Mouse (Mus musculus): ENCODE data around the gene Pfkfb3.
"Not testable (repeated sequence)": the region's sequence is repeated elsewhere in the genome, so short reads cannot be mapped to it uniquely, and the experiment has no call there.

The Pfkfb3 gene

DNA sequence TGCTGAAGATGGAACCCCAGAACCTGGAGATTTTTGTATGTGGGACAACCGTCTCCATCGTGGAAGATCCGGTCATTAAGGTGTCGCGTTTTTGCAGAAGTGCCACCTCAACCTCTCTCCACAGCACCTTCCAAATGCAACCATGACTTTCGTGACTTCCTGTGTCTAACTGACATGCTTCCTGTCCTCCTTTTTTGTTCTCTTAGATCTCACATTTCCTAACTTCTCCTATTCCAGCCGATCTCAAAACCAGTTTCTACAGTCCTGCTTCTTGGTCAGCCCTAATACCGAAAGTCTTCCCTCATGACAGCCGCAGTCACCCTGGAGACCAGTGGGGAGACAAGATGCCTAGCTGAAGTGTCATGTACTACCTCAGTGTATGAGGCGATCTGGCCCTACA lies 5.4 kb downstream of the Pfkfb3 start:
- no peak for DNase-seq (ENCODE audit: low spot score in 2 of 2)

DNA sequence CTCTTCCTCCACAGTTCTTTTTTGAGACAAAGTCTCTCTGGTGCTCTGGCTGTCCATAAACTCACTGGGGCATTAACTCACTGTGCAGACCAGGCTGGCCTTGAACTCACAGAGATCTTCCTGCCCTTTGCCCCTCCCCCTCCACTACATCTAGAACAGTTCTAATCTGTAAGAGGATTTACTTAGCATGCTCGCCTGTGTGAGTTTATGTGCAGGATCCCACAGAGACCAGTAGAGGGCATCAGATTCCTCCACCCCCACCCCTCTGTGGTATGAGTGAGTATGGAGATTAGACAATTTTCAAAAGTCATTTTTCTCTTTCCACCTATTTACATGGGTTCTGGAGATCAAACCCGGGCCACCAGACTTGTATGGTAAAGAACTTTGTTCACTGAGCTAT lies 6.3 kb downstream of the Pfkfb3 start:
- peak in 1 of 2 experiments; percentile 56 for DNase-seq (ENCODE audit: low spot score in 2 of 2)

DNA sequence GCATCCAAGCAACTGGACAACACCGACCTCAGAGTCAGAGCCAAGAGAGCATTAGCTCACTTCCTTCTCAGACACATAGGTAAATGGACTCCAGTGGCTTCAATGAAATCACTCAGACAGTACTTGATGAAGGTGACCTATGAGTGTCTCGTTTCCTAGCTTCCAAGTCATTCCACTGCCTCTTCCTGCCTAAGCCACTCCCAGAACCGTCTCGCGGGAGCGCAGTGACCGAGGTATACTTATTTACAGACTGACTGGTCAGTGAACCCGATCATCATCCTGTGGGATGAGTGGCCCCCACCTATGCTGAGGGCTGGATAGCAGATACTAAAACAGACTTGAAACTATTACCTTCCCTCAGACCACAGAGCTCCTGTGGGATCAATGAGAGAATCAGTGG lies 7.8 kb downstream of the Pfkfb3 start:
- no peak for DNase-seq (ENCODE audit: low spot score in 2 of 2)

DNA sequence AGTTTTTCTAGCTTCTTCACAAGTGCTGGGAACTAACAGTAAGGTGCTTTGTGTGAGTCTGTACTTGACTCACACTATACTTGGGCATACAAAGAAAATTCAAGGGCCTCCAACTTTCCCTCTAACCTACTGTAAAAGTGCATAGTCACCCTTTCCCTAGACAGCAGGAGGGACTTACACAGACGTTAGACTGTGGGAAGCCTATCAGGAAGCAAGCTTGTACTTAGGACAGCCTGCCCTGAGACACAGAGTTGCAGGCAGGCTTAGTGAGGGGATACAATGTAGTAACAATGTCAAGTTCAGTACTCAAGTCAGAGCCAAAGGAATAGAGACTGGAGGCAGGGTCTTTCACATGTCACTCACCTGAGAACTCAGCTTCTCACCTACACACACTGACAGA lies 8.5 kb downstream of the Pfkfb3 start:
- no peak for DNase-seq (ENCODE audit: low spot score in 2 of 2)

DNA sequence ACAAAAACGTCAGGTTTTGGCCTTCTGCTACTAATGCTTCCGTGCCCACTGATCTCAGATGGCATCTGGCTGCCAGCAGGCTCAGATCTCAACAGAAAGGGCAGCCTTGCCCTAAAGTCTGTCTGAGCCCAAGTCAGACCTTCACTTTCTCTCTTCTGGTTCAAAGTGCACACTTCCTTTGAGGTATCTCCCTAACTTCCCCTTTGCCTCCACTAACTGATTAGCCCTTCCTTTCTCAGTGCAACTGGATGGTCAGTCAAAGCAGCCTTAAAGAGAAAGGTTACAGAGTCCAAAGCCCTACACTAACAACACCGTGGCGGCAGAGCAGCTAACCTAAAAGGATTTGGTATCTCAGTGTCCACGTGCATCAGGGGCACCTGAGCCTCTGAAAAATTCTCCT lies 9.5 kb downstream of the Pfkfb3 start:
- no peak for DNase-seq (ENCODE audit: low spot score in 2 of 2)

DNA sequence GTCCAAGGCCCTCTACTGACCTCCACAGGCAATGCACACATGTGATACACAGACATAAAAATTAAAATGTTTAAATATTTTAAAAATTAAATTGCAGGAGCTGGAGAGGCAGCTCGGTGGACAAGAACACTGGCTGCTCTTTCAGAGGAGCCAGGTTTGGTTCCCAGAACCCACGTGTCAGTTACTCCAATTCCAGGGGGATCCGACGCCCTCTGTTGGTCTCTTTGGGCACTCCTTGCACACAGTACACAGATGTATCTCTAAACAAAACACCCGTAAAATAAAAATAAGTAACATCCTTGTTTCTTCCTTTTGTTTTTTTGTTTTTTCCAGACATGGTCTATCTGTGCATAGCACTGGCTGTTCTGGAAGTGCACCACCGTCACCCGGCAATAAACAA lies 10.7 kb downstream of the Pfkfb3 start:
- DNase-seq (ENCODE audit: low spot score in 2 of 2): no peak

DNA sequence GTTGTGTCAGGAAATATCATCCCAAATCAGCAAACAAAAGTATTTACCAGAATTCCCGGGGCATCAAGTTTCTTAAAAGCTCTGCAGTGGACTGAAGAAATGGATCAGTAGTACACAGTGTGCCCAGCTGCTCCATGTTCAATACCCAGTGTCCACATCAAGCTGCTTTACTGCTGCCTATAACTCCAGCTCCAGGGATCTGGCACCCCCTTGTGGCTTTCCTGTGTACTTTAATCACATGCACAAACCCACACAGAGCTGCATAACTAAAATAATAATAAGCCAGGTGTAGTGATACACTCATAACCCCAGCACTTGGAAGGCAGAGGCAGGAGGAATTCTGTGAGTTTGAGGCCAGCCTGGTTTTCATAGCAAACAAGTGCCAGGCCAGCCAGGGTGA lies 11.2 kb downstream of the Pfkfb3 start:
- peak; percentile 59 to 76 for DNase-seq (ENCODE audit: low spot score in 2 of 2)

DNA sequence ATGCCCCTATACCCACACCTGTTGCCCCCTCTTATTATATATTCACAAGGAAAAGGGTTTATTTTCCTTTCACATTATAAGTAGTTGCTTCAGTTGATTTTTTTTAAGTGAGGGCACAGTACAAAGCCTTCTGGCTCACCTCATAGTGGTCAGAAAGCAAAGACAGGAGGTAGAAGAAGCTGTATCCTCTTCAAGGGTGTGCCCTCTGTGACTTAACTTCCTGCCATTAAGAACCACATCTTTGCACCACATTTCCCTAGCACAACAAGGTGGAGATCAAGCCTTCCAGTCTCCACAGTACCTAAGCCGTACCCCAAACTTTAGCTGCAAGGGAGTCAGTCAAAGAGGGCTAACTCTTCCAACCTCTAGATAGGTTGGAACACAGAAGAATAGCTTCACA lies 11.8 kb downstream of the Pfkfb3 start:
- DNase-seq (ENCODE audit: low spot score in 2 of 2): no peak

DNA sequence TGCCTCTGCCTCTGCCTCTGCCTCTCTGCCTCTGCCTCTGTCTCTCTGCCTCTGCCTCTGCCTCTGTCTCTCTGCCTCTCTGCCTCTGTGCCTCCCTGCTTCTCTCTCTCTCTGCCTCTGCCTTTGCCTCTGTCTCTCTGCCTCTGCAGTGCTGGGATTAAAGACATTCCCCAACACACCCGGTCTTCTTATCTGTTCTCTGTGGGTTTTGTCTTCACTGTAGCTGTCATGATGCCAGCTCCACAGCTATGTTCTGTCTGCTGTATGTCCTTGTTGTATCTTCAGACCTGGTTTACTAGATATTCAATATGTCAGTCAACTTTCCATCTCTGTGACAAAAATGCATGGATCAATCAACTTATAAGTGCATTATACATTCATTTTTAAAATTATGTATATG lies 12.3 kb downstream of the Pfkfb3 start:
- DNase-seq (ENCODE audit: low spot score in 2 of 2): not testable (repeated sequence)

DNA sequence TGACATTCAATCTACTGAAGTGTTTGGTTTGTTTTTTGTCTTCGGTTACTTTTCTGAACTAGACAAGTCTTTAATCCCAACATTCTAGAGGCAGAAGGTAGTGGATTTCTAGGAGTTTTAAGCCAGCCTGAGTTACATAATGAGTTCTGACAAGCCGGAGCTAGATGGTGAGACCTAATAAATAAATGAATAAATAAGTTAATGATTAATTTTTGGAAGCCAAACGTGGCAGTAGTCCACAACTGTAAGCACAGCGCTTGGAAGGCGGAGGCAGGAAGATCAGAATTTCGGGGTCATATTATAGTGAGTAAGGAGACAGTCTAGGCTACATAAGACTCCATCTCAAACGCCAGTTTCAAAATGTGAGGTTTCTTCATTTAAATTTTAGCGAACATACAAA lies 17.9 kb downstream of the Pfkfb3 start:
- DNase-seq (ENCODE audit: low spot score in 2 of 2): no peak

DNA sequence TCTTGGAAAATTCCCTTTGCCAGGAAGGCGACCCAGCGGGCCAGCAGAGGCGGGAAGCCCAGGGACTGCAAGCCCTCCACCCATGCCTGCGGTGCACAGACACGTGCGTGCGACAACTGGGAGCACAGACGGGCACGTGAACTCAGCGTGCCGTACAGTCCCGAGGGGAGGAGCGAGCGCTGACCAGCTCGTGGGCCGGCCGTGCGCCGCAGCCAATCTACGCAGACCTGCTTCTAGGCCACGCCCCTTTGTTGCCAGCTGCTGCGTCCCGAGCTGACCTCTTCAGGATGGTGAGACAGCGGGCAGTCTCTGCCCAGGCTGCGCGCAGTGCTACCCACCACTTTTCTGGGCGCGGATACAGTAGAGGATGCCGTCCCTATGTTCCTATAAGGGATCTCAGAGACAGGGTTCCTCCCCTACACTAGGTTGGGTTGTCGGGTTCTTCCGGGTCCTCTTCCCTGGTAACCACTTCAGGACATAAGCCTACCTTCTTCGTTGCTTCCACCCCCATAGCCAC lies 18.4 kb downstream of the Pfkfb3 start:
- peak; percentile 82 to 84 for DNase-seq (ENCODE audit: low spot score in 2 of 2)

DNA sequence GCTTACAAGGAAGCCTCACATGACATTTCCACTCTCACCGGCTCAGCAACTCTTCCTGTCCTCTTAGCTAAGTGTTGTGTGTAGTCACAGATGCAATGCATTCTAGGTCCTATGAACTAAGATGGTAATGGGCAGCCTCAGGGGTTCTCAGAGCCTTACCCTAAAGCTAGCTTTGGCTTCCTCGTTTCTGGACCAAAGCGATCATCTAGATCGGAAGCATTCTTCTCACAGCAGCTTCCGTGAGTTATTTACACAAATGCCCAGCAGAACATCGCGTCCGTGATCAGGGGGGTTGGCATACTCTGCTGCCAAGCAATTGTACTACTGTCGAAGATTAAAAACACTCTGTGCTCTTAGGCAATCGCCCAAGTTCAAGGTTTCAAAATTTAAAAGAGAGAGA lies 19.1 kb downstream of the Pfkfb3 start:
- DNase-seq (ENCODE audit: low spot score in 2 of 2): no peak

DNA sequence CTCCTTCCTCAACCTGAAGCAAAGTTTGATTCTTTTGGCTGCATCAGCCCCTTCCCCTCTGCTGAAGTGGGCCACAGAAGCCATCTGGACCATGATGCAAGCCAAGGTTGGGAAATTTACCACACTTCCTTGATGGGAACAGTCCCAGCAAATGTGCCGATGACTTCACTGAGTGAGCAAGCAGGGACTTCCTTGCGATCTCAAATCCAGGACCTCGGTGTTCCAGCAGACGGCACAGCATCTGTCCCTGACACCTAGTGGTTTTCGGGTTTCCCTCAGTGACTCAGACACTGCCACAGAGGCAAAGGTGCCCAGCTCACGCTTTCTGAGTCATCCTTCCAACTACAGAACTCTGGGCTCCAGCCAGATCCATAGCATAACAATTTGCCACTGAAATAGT lies 23.8 kb downstream of the Pfkfb3 start:
- DNase-seq (ENCODE audit: low spot score in 2 of 2): no peak

DNA sequence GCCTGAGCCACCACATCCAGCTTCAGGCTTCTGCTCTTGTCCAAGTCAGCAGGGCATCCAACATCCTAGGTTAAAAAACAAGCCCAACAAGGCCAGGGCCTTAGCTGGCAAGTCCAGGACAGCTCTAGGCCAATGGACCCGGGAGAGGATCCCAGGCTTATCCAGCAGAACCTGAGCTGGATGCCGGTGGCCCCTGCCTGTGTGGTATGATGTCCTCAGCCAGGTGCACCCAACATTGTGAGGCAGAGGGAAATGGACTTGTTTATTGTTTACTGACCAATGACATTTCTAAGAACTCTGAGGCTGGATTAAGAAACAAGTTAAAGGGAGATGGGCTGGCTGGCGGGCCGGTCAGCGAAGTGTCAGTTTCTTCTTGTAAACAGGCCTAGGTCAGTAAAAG lies 27.8 kb downstream of the Pfkfb3 start:
- no peak for DNase-seq (ENCODE audit: low spot score in 2 of 2)

DNA sequence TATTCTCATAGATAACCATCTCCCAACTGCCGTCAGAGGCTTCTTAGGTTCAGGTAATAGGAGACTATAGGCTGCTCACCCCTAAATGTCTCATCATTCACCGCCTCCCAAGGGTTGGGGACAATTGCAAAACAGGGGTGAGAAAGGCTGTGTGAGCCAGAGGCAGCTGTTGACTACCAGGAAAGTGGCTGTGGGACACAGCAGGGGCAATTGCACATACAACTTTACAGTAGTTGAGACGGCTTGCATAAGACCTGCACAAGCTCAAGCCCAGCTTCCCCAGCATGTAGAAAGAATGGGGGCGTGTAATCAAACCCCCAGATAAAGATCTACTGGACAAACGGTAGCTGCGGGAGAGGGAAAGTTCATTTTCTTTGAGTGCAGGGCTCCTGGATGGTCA lies 29.1 kb downstream of the Pfkfb3 start:
- no peak for DNase-seq (ENCODE audit: low spot score in 2 of 2)

DNA sequence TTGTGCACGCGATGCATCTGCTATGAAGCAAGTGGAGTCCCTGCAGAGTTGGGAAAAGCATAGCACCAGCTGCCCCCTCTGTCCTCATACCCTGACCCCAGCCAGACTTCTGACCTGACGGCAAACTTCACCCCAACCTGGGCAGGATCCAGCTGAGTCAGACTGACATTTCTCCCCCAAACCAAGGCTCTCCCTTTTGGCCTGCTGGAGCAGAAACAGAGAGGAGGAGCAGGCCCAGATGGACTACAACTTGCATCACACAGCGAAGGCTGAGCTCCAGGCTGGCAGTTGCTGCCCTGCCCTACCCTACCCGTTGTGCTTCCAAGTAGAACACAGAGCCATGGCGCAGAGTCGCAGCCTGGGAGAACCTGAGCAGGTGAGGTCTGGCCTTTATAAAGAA lies 32.1 kb downstream of the Pfkfb3 start:
- no peak for DNase-seq (ENCODE audit: low spot score in 2 of 2)

DNA sequence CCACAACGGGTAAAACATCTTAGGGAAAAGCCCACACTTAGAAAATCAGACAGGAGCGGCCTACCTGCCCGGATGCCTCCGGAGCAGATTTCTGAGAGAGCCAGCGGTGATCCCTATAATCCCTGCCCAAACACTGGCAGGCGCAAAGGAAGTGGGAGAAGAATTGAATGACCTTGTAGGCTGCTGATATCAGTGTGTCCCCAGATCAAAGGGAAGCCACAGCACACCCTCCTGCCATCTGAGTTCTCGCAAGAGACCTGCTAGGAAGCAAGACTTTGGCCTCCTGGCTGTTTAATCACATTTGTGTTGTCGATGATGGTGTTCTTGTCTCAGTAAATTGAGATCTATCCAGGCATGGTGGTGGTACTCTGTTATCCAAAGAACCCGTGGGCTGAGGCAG lies 33.1 kb downstream of the Pfkfb3 start:
- DNase-seq (ENCODE audit: low spot score in 2 of 2): no peak

DNA sequence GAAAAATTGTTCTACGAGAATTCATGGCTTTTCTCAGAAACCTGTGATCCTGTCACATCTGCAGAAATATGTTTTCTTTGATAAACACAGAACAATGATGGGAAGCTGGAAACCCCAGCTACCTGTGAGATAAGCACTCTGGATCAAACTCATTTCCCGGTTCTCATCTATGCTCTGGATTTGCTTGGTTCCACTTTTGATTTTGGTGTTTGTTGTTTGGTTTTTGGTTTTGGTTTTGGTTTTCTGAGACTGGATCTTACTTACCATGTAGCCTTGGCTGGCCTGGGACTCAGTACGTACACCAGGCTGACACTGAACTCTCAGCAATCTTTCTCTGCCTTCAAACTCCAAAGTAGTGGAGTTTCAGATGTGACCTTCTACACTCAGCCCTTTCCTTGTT lies 38.0 kb downstream of the Pfkfb3 start:
- DNase-seq (ENCODE audit: low spot score in 2 of 2): no peak

DNA sequence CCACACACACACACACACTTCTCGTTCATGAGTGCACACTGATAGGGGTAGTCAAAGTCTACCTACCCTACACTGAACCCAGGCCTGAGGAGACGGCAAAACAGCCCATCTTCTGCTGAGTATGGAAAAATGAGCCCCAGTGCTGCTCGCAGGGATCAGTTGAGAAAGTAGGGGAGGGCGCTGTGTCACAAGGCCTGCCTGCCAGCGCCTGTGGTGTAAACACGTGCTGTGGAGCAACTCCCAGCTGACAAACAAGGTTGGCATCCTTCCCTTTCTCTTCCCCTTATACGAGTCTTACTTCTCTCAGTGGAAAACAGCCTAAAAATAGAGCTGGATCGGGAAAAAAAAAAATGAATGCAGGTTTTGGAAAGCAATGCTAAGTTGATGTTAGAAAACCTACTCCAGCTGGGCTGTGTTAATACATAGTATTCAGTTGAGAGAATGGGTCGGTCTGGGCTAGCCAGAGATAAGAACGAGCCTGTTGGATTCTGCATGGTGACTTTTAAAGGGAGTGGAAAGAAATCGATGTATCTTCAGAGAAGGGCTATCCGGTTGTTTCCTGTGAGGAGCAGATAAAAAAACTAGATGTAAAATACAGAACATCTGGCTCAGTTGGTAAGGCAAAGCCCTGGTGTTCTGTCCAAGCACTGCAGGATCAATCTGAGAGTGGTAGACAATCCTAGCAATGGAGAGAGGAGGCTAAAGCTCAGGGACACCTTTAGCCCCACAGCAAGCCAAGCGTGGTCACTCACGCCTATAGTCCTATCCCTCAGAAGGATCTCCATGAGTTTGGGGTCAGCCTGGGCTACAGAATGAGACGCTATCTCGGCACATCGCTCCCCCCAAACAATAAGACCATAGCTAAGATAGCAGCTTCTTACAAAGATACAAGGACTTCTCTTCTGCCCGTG lies 40.6 kb downstream of the Pfkfb3 start:
- no peak for DNase-seq (ENCODE audit: low spot score in 2 of 2)

DNA sequence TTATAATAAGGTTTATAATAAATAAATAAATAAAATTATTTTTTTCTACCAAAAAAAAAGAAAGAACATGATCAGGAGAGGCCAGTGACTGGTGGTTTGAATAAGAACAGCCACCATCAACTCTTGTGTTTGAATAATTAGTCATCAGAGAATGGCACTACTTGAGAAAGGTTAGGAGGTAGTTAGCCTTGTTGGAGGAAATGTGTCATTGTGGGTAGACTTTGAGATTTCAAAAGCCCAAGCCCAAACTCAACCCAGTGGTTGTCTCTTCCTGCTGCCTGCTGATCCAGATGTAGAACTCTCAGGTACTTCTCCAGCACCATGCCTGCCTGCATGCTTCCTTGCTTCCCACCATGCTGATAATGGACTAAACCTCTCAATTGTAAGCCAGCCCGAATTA lies 41.8 kb downstream of the Pfkfb3 start:
- no peak for DNase-seq (ENCODE audit: low spot score in 2 of 2)

DNA sequence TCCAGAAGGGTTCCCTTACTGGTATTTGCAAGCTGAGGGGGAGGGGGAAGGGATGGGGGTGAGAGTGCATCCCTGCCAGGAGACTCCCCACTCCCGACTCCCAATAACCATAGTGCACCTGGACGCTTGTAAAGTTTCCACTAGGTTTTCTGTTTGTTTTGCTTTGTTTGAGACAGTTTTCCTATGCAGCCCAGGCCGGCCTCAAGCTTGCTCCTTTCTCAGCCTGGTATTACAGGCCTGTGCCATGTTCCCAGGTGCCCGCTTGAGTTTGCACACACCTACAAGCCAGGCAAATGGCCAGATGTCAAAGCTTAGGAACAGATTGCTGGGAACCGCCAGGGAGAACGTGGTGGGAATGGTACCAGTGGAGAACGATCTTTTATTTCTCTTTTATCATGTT lies 50.1 kb downstream of the Pfkfb3 start:
- DNase-seq (ENCODE audit: low spot score in 2 of 2): no peak

DNA sequence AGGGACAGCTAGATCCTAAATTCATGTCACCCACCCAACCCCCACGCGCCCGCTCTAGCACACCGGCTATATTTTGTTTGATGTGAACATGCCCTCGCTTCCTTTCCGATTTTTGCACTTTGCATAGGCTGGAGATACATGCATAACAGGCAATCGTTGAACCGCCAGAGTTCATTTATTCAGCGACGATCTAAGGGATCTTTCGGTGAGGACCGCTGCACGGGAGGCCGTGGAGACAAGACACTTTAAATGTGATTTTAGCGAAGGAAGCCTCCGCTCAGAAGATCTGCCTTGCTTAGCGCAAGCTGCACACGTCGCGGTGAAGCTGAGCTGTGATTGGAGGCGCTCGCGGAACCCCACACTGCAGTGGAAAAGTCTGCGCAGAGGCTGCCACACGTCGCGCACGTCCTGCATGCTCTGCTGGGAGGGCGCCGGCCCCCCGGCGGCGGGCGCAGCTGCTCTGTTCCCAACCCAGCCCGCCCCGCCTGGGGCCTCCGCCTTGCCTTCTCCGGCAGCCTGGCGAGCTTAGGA lies 50.9 kb downstream of the Pfkfb3 start:
- DNase-seq (ENCODE audit: low spot score in 2 of 2): peak; percentile 30 to 56

DNA sequence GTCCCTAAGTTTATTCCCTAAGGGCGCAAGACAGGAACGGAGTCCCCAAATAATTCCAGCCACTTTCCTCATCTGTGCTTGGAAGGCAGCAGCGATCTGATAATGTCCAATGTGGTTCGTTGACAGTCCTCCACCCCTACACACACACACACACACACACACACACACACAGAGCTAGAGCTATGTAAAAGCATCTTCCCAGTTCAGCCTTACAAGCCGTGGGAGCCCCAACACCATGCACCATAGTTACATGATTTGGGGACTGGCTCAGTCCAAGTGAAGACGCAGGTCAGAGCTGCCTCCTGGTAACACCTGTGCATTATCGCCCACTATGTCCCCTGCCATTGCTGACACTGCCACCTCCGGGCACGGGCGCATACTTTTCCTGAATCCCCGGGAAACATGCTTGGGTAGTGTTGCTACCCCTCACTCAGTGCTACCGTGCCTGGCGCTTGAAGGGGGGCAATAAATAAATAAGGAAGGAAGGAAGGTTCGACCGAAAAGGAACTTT lies 51.6 kb downstream of the Pfkfb3 start:
- no peak for DNase-seq (ENCODE audit: low spot score in 2 of 2)

Measured in natural killer cell, adult 2 months (primary cell).